Mouse (Mus musculus) liver, embryonic 14.5 days (tissue): ENCODE measurements around the gene Mdga2. TPM values are rescaled to one million over a fixed set of nuclear protein-coding genes. Genes with fewer than 3 reads are reported as not detected.

ENCODE experiments used
- ATAC-seq: fragments of 200-750 bp; cut with Nextera tagmentation; 2 replicates; pipeline ENCODE4 v1.8.0; 2017; ENCODE audit warnings: moderate number of reproducible peaks, mild to moderate bottlenecking, moderate library complexity; ENCODE audit not compliant: insufficient read depth
- DNase-seq, 3 experiments: peaks; one replicate each; pipeline ENCODE4 v3.0.0-alpha.2; 2012 to 2013; ENCODE audit warnings: low read depth in 3 of 3, low spot score in 3 of 3
- H3K27ac ChIP-seq: fragments of 300-500 bp; sonication (generic); 2 replicates; pipeline ENCODE4 v1.5.1; 2014; ENCODE audit warnings: moderate library complexity, mild to moderate bottlenecking, control low read depth, inconsistent platforms
- H3K27me3 ChIP-seq: fragments of 300-500 bp; sonication (generic); 2 replicates; pipeline ENCODE4 v1.6.1; 2014; ENCODE audit warnings: mild to moderate bottlenecking, low read length, moderate library complexity; ENCODE audit not compliant: control insufficient read depth, insufficient read depth
- H3K36me3 ChIP-seq: fragments of 300-500 bp; sonication (generic); replicated peaks from 2 replicates; pipeline ENCODE4 v1.6.1; 2014; ENCODE audit warnings: low read depth; ENCODE audit not compliant: control insufficient read depth, insufficient read depth
- H3K4me1 ChIP-seq, 2 experiments: fragments of 200-500 bp in 1 of 2; fragments of 300-500 bp in 1 of 2; sonication (generic) in 1 of 2; replicated peaks; 2 replicates each; pipeline ENCODE4 v1.6.1; 2012 to 2014; ENCODE audit warnings: antibody characterized with exemption in 1 of 2, inconsistent platforms in 1 of 2, low read length in 1 of 2; ENCODE audit not compliant: control insufficient read depth in 2 of 2, insufficient read depth in 2 of 2
- H3K4me2 ChIP-seq: fragments of 300-500 bp; sonication (generic); 2 replicates; pipeline ENCODE4 v1.6.1; 2014; ENCODE audit warnings: low read depth, mild to moderate bottlenecking, control low read depth, moderate library complexity
- H3K4me3 ChIP-seq, 2 experiments: fragments of 200-500 bp in 1 of 2; fragments of 300-500 bp in 1 of 2; sonication (generic) in 1 of 2; 2 replicates each; pipeline ENCODE4 v1.5.1; 2012 to 2014; ENCODE audit warnings: low read depth in 2 of 2, low read length in 2 of 2, mild to moderate bottlenecking in 2 of 2, control low read depth in 1 of 2, inconsistent platforms in 1 of 2, moderate library complexity in 1 of 2; ENCODE audit not compliant: insufficient read depth in 1 of 2
- H3K9ac ChIP-seq: fragments of 300-500 bp; sonication (generic); replicated peaks from 2 replicates; pipeline ENCODE4 v1.6.1; 2014; ENCODE audit warnings: mild to moderate bottlenecking, control low read depth, moderate library complexity
- H3K9me3 ChIP-seq: fragments of 300-500 bp; sonication (generic); 2 replicates; pipeline ENCODE4 v1.6.1; 2016; ENCODE audit warnings: low read length, mixed read lengths; ENCODE audit not compliant: control insufficient read depth
- CTCF ChIP-seq: IDR thresholded peaks from 2 replicates; pipeline ENCODE4 v1.5.1; 2016; ENCODE audit warnings: antibody characterized with exemption, low read depth, control low read depth
- EP300 ChIP-seq: IDR thresholded peaks from 2 replicates; pipeline ENCODE4 v1.6.1; 2016; ENCODE audit warnings: antibody characterized with exemption, low read depth
- WGBS: fragments of 180-500 bp; shearing (Covaris S2); extraction: QIAGEN DNeasy Blood & Tissue Kit; methylation state at CpG from one replicate; pipeline ENCODE4 v1.1.7; 2014; ENCODE audit not compliant: insufficient replicate concordance; 5-methylcytosine and 5-hydroxymethylcytosine counted together
- polyA plus RNA-seq, 2 experiments: library from polyadenylated mRNA; depleted of rRNA in 1 of 2; stranded (reverse) in 1 of 2; unstranded in 1 of 2; fragments of >200 nt; fragmentation: Nextera tagmentation in 1 of 2; extraction: Ambion mirVana in 1 of 2; gene quantifications; 2 replicates each; pipeline versions ENCODE4 v1.2.1 to v1.2.3; 2012 to 2014

Gene Mdga2
- polyA plus RNA-seq (2012; rRNA removed) (0.02 and 0.05 TPM in 2 replicates), polyA plus RNA-seq (2014; fragmentation: Nextera tagmentation; extraction: Ambion mirVana) (not detected in 2 replicates)

DNA sequence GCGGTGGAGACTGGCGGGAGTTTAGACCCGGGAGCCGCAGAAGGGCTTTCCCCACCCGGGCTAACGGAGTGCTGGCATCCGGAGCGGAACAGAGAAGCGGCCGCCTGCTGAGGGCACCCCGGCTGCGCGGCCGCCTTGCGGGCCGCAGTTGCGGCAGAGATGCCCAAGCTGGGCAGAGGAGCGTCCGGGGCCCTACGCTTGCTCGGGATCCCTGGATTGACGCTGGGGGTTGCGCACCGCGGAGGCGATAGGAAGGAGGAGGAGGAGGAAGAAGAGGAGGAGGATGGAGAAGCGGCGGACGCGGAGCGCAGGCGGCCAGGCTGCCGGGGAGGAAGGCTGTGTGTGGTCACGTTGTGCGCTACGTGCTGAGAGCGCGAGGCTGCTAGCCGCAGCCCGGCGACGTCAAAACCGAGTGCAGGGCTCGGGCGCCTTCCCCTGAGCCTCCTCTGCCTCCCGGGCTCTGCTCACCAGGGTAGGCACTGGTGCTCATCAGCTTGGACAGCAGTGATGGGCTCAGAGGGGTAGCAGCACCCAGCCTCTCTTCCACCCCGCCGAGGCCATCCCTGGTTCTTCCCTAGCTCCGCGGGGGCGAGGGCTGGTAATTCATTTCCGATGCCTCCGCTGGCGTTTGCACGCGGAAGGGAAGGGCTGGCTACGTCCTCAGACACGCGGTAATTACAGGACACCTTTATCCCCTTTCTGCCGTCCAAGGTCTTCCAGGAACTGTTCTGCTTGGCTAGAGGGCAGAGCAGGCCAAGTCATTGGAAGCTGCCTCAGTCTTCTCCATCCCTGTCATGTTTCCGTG lies at the start of gene Mdga2:
Gene Mdga2 (minus strand): TSS at position 329 of the 805 bp plus-strand sequence.
- WGBS = under 1% methylated on average over 58 of the region's 61 CpGs
- H3K9ac ChIP-seq = no peak within 1 kb of the TSS
- H3K4me3 ChIP-seq = peak within 1 kb of the TSS; percentile 16 to 20; a peak in 2 of 4 replicates
- peak within 1 kb of the TSS; percentile 30 for H3K4me2 ChIP-seq
- peaks cover 34% of the 10 kb centered on the region for H3K27me3 ChIP-seq
- no peaks in the 10 kb centered on the region for H3K36me3 ChIP-seq
- no peak for TF ChIP-seq EP300
- no peak for TF ChIP-seq CTCF
- no peak within 1 kb of the TSS for H3K27ac ChIP-seq
- no peaks in the 10 kb centered on the region for H3K4me1 ChIP-seq
- H3K9me3 ChIP-seq = no peaks in the 10 kb centered on the region
- no peak for DNase-seq
- no peak for ATAC-seq

- no peak for DNase-seq
These were observed 45.1 kb upstream of the Mdga2 start for GRCm38 (mm10) chr12:67267409-67267808.

GRCm38 (mm10) chr12:67223530-67223929 lies 1.2 kb upstream of the Mdga2 start:
- H3K27me3 ChIP-seq = peaks cover 34% of the 10 kb centered on the region
- DNase-seq (no peak), ATAC-seq (no peak)
- no peak overlapping the region for H3K9ac ChIP-seq
- no peaks in the 10 kb centered on the region for H3K9me3 ChIP-seq
- H3K4me2 ChIP-seq = no peak overlapping the region
- H3K4me1 ChIP-seq = no peaks in the 10 kb centered on the region
- TF ChIP-seq EP300 (no peak), CTCF (no peak)
- no peak overlapping the region for H3K4me3 ChIP-seq
- no peak overlapping the region for H3K27ac ChIP-seq
- WGBS = 8% methylated on average over 1 of the region's 1 CpGs
- no peaks in the 10 kb centered on the region for H3K36me3 ChIP-seq

More at GRCm38 (mm10) chr12:67267409-67267808, 45.1 kb upstream of the Mdga2 start:
- H3K27me3 ChIP-seq = no peaks in the 10 kb centered on the region
- H3K4me2 ChIP-seq = no peak overlapping the region
- H3K27ac ChIP-seq = no peak overlapping the region
- H3K9me3 ChIP-seq = no peaks in the 10 kb centered on the region
- no peaks in the 10 kb centered on the region for H3K36me3 ChIP-seq
- H3K4me3 ChIP-seq = no peak overlapping the region
- TF ChIP-seq EP300 (no peak), CTCF (no peak)
- no peak for ATAC-seq
- no peaks in the 10 kb centered on the region for H3K4me1 ChIP-seq
- no peak overlapping the region for H3K9ac ChIP-seq
- 44% methylated on average over 1 of the region's 1 CpGs for WGBS

DNA sequence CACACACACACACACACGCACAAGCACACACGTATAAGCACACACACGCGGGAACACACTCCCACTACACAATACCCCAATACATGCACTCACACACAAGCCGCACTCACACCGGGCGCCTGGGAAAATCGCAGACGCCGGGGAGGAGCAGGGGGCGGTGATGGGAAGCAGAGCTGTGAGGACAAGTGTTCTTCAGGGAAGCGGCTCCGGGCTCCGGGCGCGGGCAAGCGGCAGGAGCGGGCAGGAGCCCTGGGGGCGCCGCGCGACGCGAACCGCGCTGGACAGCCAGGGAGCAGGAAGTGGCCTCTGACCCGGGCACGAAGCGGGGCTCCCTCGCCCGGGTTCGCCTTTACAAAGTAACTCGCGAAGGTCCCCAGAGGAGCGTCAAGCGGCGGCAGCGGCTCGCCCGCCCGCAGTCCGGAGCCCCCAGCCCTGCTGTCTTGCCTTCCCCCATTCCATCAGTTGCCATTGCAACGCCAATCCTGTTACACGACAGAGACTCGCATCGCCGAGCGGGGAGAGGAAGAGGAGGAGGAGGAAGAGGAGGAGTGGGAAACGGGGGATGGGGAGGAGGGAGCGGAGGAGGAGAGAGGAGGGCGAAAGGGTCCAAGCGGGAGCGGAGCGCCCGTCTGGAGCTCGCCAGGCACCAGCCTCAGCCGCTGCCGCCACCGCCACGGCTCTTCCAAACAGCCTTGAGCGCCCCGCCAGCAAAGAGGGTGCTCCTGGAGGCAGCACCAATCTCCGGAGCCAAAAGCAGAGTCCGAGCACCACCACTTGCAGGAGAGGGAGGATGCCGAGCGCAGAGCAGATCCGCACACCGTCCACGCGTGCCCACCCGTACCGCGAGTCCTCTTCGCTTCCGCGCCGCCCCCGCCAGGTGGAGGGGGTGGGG lies 774 bp downstream of the Mdga2 start:
- no peak overlapping the region for H3K27ac ChIP-seq
- peak overlapping the region; percentile 16 to 20; a peak in 1 of 4 replicates for H3K4me3 ChIP-seq
- whole genome bisulfite sequencing = under 1% methylated on average over 74 of the region's 78 CpGs
- no peaks in the 10 kb centered on the region for H3K9me3 ChIP-seq
- no peak for ATAC-seq
- H3K9ac ChIP-seq = no peak overlapping the region
- TF ChIP-seq EP300 = no peak
- H3K4me2 ChIP-seq = peak overlapping the region; percentile 30
- H3K36me3 ChIP-seq = no peaks in the 10 kb centered on the region
- DNase-seq = no peak
- peaks cover 34% of the 10 kb centered on the region for H3K27me3 ChIP-seq
- H3K4me1 ChIP-seq = no peaks in the 10 kb centered on the region
